27 mouse cellular contexts compared by ENCODE assay signal in genomic region chr2:59862618-59863017, GRCm38 (mm10).
"Had no signal": no experiment of that assay in that cellular context is flagged by ENCODE, and none has a peak within 500 bp of the region (broad histone marks: within the 10 kb centered on the region; RNA-seq: fewer than 3 reads in every experiment).

No protein-coding gene starts in this region.

- H3K27me3 ChIP-seq: embryonic facial prominence, embryonic 12.5 days; embryonic facial prominence, embryonic 13.5 days; embryonic facial prominence, embryonic 15.5 days; forebrain, embryonic 12.5 days; forebrain, embryonic 13.5 days; forebrain, embryonic 15.5 days had no signal

- H3K4me3 ChIP-seq: embryonic facial prominence, embryonic 10.5 days; embryonic facial prominence, embryonic 12.5 days; embryonic facial prominence, embryonic 13.5 days; embryonic facial prominence, embryonic 15.5 days; erythroblast, embryonic 14.5 days; forebrain, embryonic 10.5 days; forebrain, embryonic 12.5 days; forebrain, embryonic 13.5 days; forebrain, embryonic 15.5 days; gastrocnemius, adult 2 months; heart, adult 2 months had no signal

- H3K4me2 ChIP-seq: embryonic facial prominence, embryonic 12.5 days; embryonic facial prominence, embryonic 13.5 days; embryonic facial prominence, embryonic 15.5 days; forebrain, embryonic 12.5 days; forebrain, embryonic 13.5 days; forebrain, embryonic 15.5 days had no signal

- H3K4me1 ChIP-seq: embryonic facial prominence, embryonic 12.5 days; embryonic facial prominence, embryonic 13.5 days; embryonic facial prominence, embryonic 15.5 days; forebrain, embryonic 15.5 days had no signal

- H3K27ac ChIP-seq: embryonic facial prominence, embryonic 10.5 days; embryonic facial prominence, embryonic 12.5 days; embryonic facial prominence, embryonic 13.5 days; embryonic facial prominence, embryonic 15.5 days; forebrain, embryonic 10.5 days; forebrain, embryonic 12.5 days; forebrain, embryonic 13.5 days; forebrain, embryonic 15.5 days; gastrocnemius, adult 2 months; heart, adult 2 months had no signal

- H3K36me3 ChIP-seq: forebrain, embryonic 15.5 days had no signal

- DNase-seq: cerebellum, adult 9-10 months; cerebellum, adult 9-11 months; cerebellum, postnatal 10 days; cerebellum, postnatal 14 days; cerebellum, postnatal 25 days; cerebellum, postnatal 36 days; embryo, embryonic 11 days; forebrain, postnatal 0 days; gastrocnemius, adult 2 months; gastrocnemius, postnatal 10 days; gastrocnemius, postnatal 14 days; gastrocnemius, postnatal 25 days; gastrocnemius, postnatal 36 days; heart, adult 11 months; heart, adult 18-20 months; heart, adult 2 months had no signal

- ATAC-seq: forebrain, embryonic 13.5 days; forebrain, embryonic 14.5 days; forebrain, embryonic 15.5 days; forebrain, embryonic 16.5 days; forebrain, postnatal 0 days had no signal

- H3K9me3 ChIP-seq: embryonic facial prominence, embryonic 10.5 days; embryonic facial prominence, embryonic 12.5 days; embryonic facial prominence, embryonic 13.5 days; embryonic facial prominence, embryonic 15.5 days; forebrain, embryonic 10.5 days; forebrain, embryonic 12.5 days; forebrain, embryonic 13.5 days; forebrain, embryonic 15.5 days had no signal

- H3K9ac ChIP-seq: embryonic facial prominence, embryonic 12.5 days; embryonic facial prominence, embryonic 13.5 days; embryonic facial prominence, embryonic 15.5 days; forebrain, embryonic 12.5 days; forebrain, embryonic 13.5 days; forebrain, embryonic 15.5 days; forebrain, postnatal 0 days had no signal
